Mouse (Mus musculus): ENCODE results near the gene Dennd1b.

DNA sequence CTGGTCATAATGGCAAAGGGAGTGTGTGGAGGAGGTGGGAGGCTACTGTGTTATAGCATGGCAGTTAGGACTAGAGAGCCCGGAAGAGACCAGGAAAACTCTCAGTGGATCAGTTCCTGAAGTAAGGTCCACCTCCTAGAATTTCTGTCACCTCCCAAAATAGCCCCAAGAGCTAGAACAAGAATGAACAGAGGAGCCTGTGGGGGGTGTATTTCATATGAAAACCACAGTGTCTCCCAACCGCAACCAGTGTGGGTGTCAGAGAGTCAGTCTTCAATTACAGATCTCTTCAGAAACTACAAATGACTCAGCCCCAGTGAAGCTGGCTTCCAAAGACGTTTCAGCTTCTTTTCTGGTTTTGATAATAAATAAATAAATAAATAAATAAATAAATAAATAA lies 32.4 kb upstream of the Dennd1b start:
- TF ChIP-seq CTCF (IDR thresholded peaks at IDR 0.05; ENCODE audit: control insufficient read depth, insufficient read depth, insufficient read length) (no peak), MYOG (IDR thresholded peaks at IDR 0.05; ENCODE audit: control insufficient read depth, extremely low read depth, insufficient read length) (no peak), MYOD1 (IDR thresholded peaks at IDR 0.05; ENCODE audit: control insufficient read depth, insufficient read length, low read depth) (no peak), MAX (IDR thresholded peaks at IDR 0.05) (no peak)
